Mouse (Mus musculus) brown adipose tissue, adult 24 weeks (tissue): ENCODE measurements at regions not wholly inside any gene's neighbourhood (a gene's known extent, or its start where the extent isn't known, plus 50 kb on each side); places are given as distances from the start of the nearest gene placed in this dataset.

Experiments
- H3K27ac ChIP-seq: fragments of 200-500 bp; replicated peaks from 2 replicates; pipeline ENCODE4 v1.5.1; 2012; ENCODE audit warnings: low read depth, mild to moderate bottlenecking, low read length
- H3K4me1 ChIP-seq: fragments of 200-500 bp; 2 replicates; pipeline ENCODE4 v1.6.1; 2012; ENCODE audit warnings: low read length, mixed read lengths; ENCODE audit not compliant: control insufficient read depth, insufficient read depth, insufficient read length
- H3K4me3 ChIP-seq: fragments of 200-500 bp; 2 replicates; pipeline ENCODE4 v1.5.1; 2012; ENCODE audit warnings: low read depth, mild to moderate bottlenecking, low read length, moderate library complexity; ENCODE audit not compliant: insufficient read depth

- Histone ChIP-seq H3K4me3 (no peak overlapping the region), H3K4me1 (no peaks in the 10 kb centered on the region), H3K27ac (no peak overlapping the region)
Observed at GRCm38 (mm10) chr2:114994691-114995347, 340.1 kb upstream of the Dph6 start.

- Histone ChIP-seq H3K4me1 (no peaks in the 10 kb centered on the region), H3K27ac (no peak overlapping the region), H3K4me3 (no peak overlapping the region)
Observed at GRCm38 (mm10) chr2:115013916-115014315, 359.2 kb upstream of the Dph6 start.

- H3K27ac ChIP-seq, result no peak overlapping the region
- H3K4me3 ChIP-seq, result no peak overlapping the region
- no peaks in the 10 kb centered on the region for H3K4me1 ChIP-seq
Observed at GRCm38 (mm10) chr2:115026777-115027176, 372.0 kb upstream of the Dph6 start.

GRCm38 (mm10) chr2:115031134-115031533 is 376.4 kb upstream of the Dph6 start:
- H3K27ac ChIP-seq, result no peak overlapping the region
- H3K4me3 ChIP-seq, result no peak overlapping the region
- H3K4me1 ChIP-seq, result no peaks in the 10 kb centered on the region

- Histone ChIP-seq H3K27ac (no peak overlapping the region), H3K4me1 (no peaks in the 10 kb centered on the region)
Observed at GRCm38 (mm10) chr2:115036205-115036604, 381.4 kb upstream of the Dph6 start.

GRCm38 (mm10) chr2:115042299-115042785 is 387.6 kb upstream of the Dph6 start:
- H3K27ac ChIP-seq, result no peak overlapping the region
- no peak overlapping the region for H3K4me3 ChIP-seq
- H3K4me1 ChIP-seq, result no peaks in the 10 kb centered on the region

More at GRCm38 (mm10) chr2:115036205-115036604, 381.4 kb upstream of the Dph6 start:
- no peak overlapping the region for H3K4me3 ChIP-seq

- Histone ChIP-seq H3K4me1 (no peaks in the 10 kb centered on the region), H3K27ac (no peak overlapping the region), H3K4me3 (no peak overlapping the region)
Observed at GRCm38 (mm10) chr2:115056327-115057070, 401.7 kb upstream of the Dph6 start.

- H3K4me1 ChIP-seq, result no peaks in the 10 kb centered on the region
- H3K27ac ChIP-seq, result no peak overlapping the region
Observed at GRCm38 (mm10) chr2:115057200-115057599, 402.4 kb upstream of the Dph6 start.

GRCm38 (mm10) chr2:115067489-115068163 is 412.9 kb upstream of the Dph6 start:
- Histone ChIP-seq H3K4me3 (no peak overlapping the region), H3K27ac (no peak overlapping the region), H3K4me1 (no peaks in the 10 kb centered on the region)

More at GRCm38 (mm10) chr2:115057200-115057599, 402.4 kb upstream of the Dph6 start:
- H3K4me3 ChIP-seq, result no peak overlapping the region

GRCm38 (mm10) chr2:115069704-115070103 is 414.9 kb upstream of the Dph6 start:
- H3K4me3 ChIP-seq, result no peak overlapping the region
- no peaks in the 10 kb centered on the region for H3K4me1 ChIP-seq
- no peak overlapping the region for H3K27ac ChIP-seq

- no peak overlapping the region for H3K4me3 ChIP-seq
- no peaks in the 10 kb centered on the region for H3K4me1 ChIP-seq
Observed at GRCm38 (mm10) chr2:115070123-115070522, 415.4 kb upstream of the Dph6 start.

GRCm38 (mm10) chr2:115070666-115071065 is 415.9 kb upstream of the Dph6 start:
- Histone ChIP-seq H3K27ac (no peak overlapping the region), H3K4me1 (no peaks in the 10 kb centered on the region), H3K4me3 (no peak overlapping the region)

More at GRCm38 (mm10) chr2:115070123-115070522, 415.4 kb upstream of the Dph6 start:
- no peak overlapping the region for H3K27ac ChIP-seq

GRCm38 (mm10) chr2:115081563-115082291 is 427.0 kb upstream of the Dph6 start:
- H3K27ac ChIP-seq, result no peak overlapping the region
- no peak overlapping the region for H3K4me3 ChIP-seq
- H3K4me1 ChIP-seq, result no peaks in the 10 kb centered on the region; the same call in 1 of the 2 replicates

GRCm38 (mm10) chr2:115082292-115082809 is 427.6 kb upstream of the Dph6 start:
- H3K4me3 ChIP-seq, result no peak overlapping the region
- H3K4me1 ChIP-seq, result no peaks in the 10 kb centered on the region; the same call in 1 of the 2 replicates
- H3K27ac ChIP-seq, result no peak overlapping the region
